Mouse (Mus musculus): Measurements from ENCODE around the gene Opcml.

GRCm38 (mm10) chr9:27766446-27766845, 24.1 kb upstream of the Opcml start:
- TF ChIP-seq MAX (IDR thresholded peaks at IDR 0.05; ENCODE audit: low read depth): no peak
- TF ChIP-seq USF1 (IDR thresholded peaks at IDR 0.05; ENCODE audit: low read depth): no peak
- no peak for TF ChIP-seq E2F4 (IDR thresholded peaks at IDR 0.05; ENCODE audit: insufficient read depth)
- TF ChIP-seq MYOG (IDR thresholded peaks at IDR 0.05; ENCODE audit: control insufficient read depth in 1 of 3, insufficient read depth in 1 of 3, insufficient read length in 2 of 3, low read depth in 2 of 3): no peak
- TF ChIP-seq POLR2A (IDR thresholded peaks at IDR 0.05; ENCODE audit: insufficient read length, low read depth): no peak
- no peak for TF ChIP-seq SRF (IDR thresholded peaks at IDR 0.05; ENCODE audit: control insufficient read depth, insufficient read length, low read depth)
- TF ChIP-seq POLR2AphosphoS2 (IDR thresholded peaks at IDR 0.05; ENCODE audit: insufficient read length, low read depth): no peak
- TF ChIP-seq TCF3 (IDR thresholded peaks at IDR 0.05; ENCODE audit: insufficient read length, low read depth): no peak
